Mouse (Mus musculus) brain, adult 2 months (tissue): Measurements from ENCODE around the gene Rab3ip.

Experiments
- DNase-seq: peaks from one replicate; pipeline ENCODE4 v3.0.0; 2011; ENCODE audit warnings: low read depth, low spot score

Rab3ip gene

GRCm38 (mm10) chr10:116950009-116950769, at the start of gene Rab3ip:
Gene Rab3ip (minus strand): TSS chr10:116950769.
- DNase-seq, result peak; percentile 93

DNA sequence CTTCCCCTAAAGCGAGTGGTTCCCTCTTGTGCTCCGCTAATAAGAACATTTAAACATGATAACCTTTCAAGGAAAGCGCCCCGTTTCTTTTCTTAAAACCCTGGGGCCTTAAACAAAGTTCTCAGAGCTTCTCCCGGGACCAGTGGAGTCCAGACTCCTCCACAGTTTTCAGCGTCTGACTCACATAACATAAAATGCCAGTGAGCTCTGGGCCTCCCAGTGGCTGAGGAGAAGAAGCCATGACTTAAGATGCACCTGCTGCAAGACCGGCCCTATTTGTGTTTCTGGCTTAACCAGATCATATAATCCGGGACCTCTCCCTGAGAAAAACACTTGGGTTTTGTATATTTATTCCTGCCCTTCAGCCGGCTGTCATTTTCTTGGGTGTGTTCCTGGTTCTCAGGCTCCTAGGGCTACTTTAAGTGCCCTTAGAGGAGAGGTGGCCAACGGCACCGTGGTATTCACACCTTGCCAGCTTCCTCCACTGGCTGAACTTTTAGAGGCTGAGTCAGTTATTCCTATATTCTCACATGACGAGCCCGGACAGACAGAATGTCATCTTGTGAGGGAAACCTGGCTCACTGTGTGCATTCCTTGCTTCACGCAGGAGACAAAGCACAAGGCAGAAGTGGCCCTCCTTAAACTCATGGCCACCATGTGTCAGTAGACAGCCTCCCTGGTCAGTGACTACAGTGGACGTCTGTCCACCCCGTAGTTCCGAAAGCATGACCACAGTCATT, 48.3 kb upstream of the Rab3ip start:
- DNase-seq, result no peak

GRCm38 (mm10) chr10:116996236-116996600, 45.6 kb upstream of the Rab3ip start:
- peak; percentile 35 for DNase-seq

- DNase-seq, result no peak
Measured at GRCm38 (mm10) chr10:116995584-116996235, 45.1 kb upstream of the Rab3ip start.

- DNase-seq, result no peak
Measured at GRCm38 (mm10) chr10:116995162-116995561, 44.6 kb upstream of the Rab3ip start.

- no peak for DNase-seq
Measured at GRCm38 (mm10) chr10:116993971-116994370, 43.4 kb upstream of the Rab3ip start.

DNA sequence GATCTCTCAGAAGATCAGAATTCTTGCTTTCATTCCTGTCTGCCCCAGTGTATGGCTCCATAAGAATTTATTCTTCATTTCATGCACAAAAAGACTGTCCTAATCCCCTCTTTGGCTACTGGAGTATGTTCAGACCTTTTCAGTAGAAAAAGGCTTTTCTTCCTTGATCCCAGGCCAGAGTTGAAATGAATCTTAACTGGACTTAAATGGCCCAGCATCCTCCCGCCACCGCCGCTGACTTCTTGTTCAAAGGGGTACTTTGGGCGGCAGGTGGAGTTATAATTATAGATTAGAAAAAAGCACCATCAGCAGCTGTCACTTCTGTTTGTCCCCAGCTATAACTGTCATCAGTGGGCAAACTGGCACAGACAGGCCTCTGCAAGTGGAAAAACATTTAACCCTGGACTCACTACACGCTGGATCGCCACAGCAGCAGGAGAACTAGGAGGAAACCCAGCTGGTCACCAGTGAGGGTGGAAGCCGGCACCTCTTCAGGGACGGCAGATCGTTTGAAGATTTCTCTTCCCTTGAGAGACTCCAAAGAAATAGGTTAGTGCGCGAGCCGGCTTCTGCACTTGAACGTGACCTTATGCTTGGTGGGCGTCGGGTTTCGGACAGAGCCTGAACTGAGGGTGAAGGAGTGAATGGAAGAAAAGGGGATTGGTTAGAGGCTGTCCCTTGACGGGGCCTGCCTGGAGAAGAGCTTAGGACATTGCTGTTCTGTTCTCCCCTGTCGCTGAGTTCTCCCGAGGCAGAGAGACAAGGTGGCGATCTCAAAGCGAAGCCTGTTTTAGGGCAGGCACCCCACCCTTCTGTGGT, 35.9 kb upstream of the Rab3ip start, which contains the start of gene Best3:
Gene Best3, plus strand, starts transcription at position 51 of the 819 bp plus-strand sequence.
- DNase-seq, result no peak

DNA sequence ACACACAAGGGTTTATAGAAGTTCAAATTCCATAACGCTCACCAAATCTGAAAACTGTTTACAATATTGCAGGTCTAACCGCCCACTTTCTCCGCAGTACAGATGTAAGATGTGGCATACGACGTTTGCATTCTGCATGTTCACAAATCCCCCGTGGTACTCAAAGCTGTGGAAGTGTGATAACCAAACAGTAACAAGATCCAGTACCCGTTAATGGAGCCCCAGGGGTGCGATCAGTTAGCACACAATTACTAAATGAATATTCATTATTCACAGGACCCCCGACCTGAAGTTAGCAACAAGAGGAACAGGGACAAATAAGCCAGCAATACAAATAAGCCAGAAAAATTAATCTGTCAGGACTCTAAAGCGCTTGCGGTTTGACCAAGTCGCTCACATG, 34.3 kb upstream of the Rab3ip start:
- no peak for DNase-seq

DNA sequence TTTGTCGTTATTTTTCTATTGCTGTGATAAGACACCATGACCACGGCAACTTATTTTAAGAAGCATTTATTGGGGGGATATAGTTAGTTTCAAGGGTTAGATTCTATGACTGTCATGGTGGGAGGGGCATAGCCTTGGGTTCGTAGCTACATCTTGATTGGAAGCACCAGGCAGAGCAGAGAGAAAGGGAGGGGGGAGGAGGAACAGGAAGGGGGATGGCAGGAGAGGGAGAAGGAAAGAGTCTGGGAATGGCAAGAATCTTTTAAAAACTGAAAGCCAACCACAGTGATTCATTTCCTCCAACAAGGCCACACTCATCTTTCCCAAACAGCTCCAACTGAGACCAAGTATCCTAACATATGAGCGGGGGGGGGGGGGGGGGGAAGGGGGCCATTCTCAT, 32.0 kb upstream of the Rab3ip start:
- DNase-seq, result no peak

DNA sequence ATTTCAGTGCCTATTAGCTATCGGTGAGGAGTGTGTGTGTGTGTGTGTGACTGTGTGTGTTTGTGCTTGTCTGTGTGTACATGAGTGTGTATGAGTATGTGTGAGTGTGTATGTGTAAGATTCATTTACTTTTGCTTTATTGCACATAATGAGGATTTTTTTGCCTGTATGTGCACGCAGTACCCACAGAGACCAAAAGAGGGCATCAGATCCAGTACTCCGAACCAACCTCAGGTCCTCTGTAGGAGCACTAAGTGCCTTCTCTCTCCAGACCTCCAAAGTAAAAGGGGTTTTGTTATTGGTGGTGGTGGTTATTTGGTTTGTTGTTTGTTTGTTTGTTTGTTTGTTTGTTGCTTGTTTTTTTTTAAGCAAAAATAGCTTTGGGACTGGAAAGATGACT, 30.3 kb upstream of the Rab3ip start:
- no peak for DNase-seq

GRCm38 (mm10) chr10:116980273-116980672, 29.7 kb upstream of the Rab3ip start:
- DNase-seq, result no peak

- DNase-seq, result no peak
Measured at GRCm38 (mm10) chr10:116978841-116979240, 28.3 kb upstream of the Rab3ip start.

- no peak for DNase-seq
Measured at GRCm38 (mm10) chr10:116977858-116978257, 27.3 kb upstream of the Rab3ip start.

- DNase-seq, result no peak
Measured at GRCm38 (mm10) chr10:116977455-116977854, 26.9 kb upstream of the Rab3ip start.

DNA sequence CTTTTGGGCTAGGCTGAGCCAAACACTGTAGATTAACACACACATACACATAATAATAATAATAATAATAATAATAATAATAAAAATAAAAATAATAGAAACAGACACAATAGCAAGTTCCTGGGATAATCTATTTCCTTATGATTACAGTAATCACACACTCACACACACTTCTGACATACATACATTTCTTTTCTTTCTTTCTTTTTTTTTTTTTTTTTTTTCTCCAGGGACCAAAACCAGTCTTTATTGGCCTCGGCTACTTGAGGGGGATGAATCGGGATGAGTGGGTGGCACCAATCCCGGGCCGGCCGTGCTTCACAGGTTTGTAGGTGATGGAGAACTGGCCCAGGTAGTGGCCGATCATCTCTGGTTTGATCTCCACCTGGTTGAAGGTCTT, 21.9 kb upstream of the Rab3ip start, which contains the start of gene Gm10271:
Gene Gm10271, minus strand, starts transcription at position 101 of the 400 bp plus-strand sequence.
- no peak for DNase-seq

DNA sequence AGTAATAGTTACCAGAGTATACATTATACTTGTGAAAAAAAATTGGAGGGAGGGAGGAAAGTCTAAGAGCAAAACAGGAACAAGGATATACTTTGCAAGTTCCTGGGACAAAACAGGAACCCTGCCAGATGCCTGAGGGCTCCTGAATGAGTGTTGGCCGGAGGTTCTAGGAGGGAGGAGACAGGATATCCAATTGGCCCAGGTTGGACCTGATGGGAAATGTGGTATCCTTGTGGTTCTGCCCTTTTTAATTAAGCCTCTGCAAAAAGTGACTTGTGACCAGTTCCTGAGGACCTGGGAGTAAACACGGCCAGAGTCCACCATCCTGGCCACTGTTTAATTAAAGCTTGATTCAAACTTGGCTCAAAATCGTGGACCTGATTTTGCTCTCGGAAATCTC, 18.2 kb upstream of the Rab3ip start:
- no peak for DNase-seq

DNA sequence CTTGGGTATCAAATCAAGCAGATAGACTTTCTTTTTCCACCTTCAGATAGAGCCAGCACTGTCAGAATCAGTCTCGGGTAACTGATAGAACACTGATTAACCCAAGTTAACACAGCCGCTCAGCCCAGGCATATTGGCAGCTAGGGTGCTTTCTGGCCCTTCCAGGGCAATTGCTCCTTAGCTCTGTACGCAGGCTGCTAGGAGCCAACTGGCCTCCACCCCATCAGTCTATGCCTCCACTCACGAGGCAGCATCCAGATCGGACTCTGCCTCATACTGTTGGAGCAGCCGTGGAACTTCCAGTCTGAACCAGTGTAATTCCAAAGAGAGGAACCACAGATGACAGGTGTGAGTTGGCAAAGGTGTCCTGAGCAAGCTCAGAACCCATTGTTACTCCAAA, 15.5 kb upstream of the Rab3ip start:
- no peak for DNase-seq

DNA sequence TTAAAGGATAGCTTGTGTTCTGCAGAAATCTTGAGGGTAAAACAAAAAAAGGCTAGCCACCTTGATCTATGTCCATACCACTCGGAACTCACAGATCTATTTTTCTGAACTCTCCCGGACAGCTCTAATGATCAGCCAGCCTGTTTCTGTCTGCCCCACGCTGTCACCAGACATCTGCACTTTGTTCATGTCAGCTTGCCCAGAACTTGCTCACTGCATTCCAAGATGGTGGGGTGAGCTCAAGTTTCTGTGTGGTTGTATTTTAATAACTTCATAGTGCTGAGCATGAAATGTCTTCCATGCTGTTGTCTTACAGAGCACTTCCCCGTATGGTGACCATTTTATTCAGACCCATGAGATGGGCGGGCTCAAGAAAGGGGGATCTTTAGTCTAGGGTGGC, 14.7 kb upstream of the Rab3ip start:
- no peak for DNase-seq

DNA sequence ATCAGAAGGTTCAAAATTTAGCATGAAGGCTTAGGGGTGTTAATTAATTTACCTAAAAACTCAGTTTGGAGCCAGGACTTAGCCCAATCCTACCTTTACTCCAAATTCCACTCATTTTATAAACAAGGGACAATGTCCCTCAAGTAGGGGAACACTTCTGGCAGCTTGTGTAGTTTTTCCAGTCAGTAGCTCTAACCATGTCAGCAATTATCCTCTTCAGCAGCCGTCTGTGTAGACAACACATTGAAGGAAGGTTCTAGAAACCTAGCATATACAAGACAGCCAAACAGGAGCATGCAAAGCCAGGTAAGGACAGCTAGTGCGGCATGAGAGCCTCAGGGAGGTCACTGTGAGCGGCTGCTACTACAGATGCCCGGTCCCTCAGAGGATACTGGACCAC, 14.0 kb upstream of the Rab3ip start:
- no peak for DNase-seq

DNA sequence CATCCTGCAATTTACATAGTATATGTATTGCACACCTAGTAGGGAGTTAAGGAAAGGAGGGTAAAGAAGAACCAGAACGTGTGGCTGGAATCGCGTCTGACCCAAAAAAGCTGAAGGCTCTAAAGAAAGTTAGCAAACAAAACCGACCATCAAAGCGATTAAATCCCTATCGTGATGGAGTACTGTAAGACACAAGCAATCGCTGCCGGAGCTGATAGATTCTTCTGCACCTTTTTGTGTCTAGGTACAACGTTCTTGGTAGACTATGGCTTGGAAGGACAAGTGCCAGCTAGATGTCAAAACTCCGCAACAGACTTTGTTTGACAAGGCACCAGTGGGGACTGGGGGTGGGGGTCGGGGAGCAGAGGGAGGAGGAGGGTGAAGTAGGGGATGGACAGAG, 13.5 kb upstream of the Rab3ip start:
- DNase-seq, result no peak

GRCm38 (mm10) chr10:116962803-116963202, 12.2 kb upstream of the Rab3ip start:
- DNase-seq, result no peak

DNA sequence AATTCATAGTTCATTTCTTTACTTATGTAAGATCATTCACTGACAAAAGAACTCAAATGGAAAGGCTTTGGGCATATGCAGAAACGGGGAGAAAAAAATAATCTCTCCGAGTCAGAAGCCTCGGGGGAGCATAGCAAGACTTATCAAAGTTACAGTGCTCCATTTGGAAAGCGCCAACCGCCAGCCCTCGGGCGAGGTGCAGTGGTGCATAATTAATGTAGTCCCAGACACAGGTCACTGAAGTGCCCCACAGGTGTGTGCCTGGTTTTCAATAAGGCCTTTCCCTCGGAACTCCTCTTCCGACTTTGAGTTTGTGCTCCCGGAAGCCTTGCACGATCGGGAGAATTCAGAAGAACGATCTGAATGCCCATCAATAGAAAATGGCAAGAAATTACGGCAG, 11.6 kb upstream of the Rab3ip start:
- DNase-seq, result no peak
